Mouse (Mus musculus): ENCODE data around the gene Agpat3. TPM values are rescaled to one million over a fixed set of nuclear protein-coding genes. Genes with fewer than 3 reads are reported as not detected.

Gene Agpat3
- polyA plus RNA-seq, 2 experiments, result 83.0 to 111 TPM

- ATAC-seq (ENCODE audit: low FRiP score, low read depth) (no peak), DNase-seq (ENCODE audit: low spot score) (no peak)
- TF ChIP-seq POLR2A (IDR thresholded peaks at IDR 0.05; ENCODE audit: borderline replicate concordance, extremely low read depth, insufficient read depth, insufficient read length), result no peak
- Histone ChIP-seq H3K27me3 (ENCODE audit: control insufficient read depth, insufficient read depth, low read length) (no peaks in the 10 kb centered on the region), H3K4me1 (ENCODE audit: control insufficient read depth, insufficient read depth, low read length) (peaks cover 15% of the 10 kb centered on the region; the same call in 1 of the 2 replicates), H3K9me3 (ENCODE audit: control insufficient read depth, low read length) (no peaks in the 10 kb centered on the region), H3K4me3 (replicated peaks; ENCODE audit: low read length) (no peak overlapping the region), H3K9ac (ENCODE audit: low read depth, low read length, severe bottlenecking) (no peak overlapping the region), H3K36me3 (ENCODE audit: control insufficient read depth, insufficient read depth, low read length) (no peaks in the 10 kb centered on the region; the same call in 1 of the 2 replicates), H3K27ac (replicated peaks; ENCODE audit: low read depth, low read length) (no peak overlapping the region), H3K4me2 (replicated peaks; ENCODE audit: low read depth, low read length, severe bottlenecking) (no peak overlapping the region)
- WGBS, result 70% methylated on average over 4 of the region's 4 CpGs
Observed at GRCm38 (mm10) chr10:78296980-78297379, 55.3 kb downstream of the Agpat3 start.

- no peak for ATAC-seq (ENCODE audit: low FRiP score, low read depth)
Observed at GRCm38 (mm10) chr10:78296371-78296770, 55.9 kb downstream of the Agpat3 start.

GRCm38 (mm10) chr10:78293576-78293975 lies 58.7 kb downstream of the Agpat3 start:
- no peaks in the 10 kb centered on the region for H3K27me3 ChIP-seq (ENCODE audit: control insufficient read depth, insufficient read depth, low read length)
- no peaks in the 10 kb centered on the region for H3K36me3 ChIP-seq (ENCODE audit: control insufficient read depth, insufficient read depth, low read length)
- H3K4me2 ChIP-seq (replicated peaks; ENCODE audit: low read depth, low read length, severe bottlenecking), result no peak overlapping the region
- H3K27ac ChIP-seq (replicated peaks; ENCODE audit: low read depth, low read length), result no peak overlapping the region
- no peak for TF ChIP-seq POLR2A (IDR thresholded peaks at IDR 0.05; ENCODE audit: borderline replicate concordance, extremely low read depth, insufficient read depth, insufficient read length)
- ATAC-seq (ENCODE audit: low FRiP score, low read depth) (no peak), DNase-seq (ENCODE audit: low spot score) (no peak)
- no peak overlapping the region for H3K9ac ChIP-seq (ENCODE audit: low read depth, low read length, severe bottlenecking)
- peaks cover 23% of the 10 kb centered on the region for H3K4me1 ChIP-seq (ENCODE audit: control insufficient read depth, insufficient read depth, low read length)
- H3K4me3 ChIP-seq (replicated peaks; ENCODE audit: low read length), result no peak overlapping the region
- WGBS, result 63% methylated on average over 1 of the region's 1 CpGs
- H3K9me3 ChIP-seq (ENCODE audit: control insufficient read depth, low read length), result no peaks in the 10 kb centered on the region

More at GRCm38 (mm10) chr10:78296371-78296770, 55.9 kb downstream of the Agpat3 start:
- no peak overlapping the region for H3K27ac ChIP-seq (replicated peaks; ENCODE audit: low read depth, low read length)
- H3K27me3 ChIP-seq (ENCODE audit: control insufficient read depth, insufficient read depth, low read length), result no peaks in the 10 kb centered on the region
- H3K9ac ChIP-seq (ENCODE audit: low read depth, low read length, severe bottlenecking), result no peak overlapping the region
- no peak overlapping the region for H3K4me2 ChIP-seq (replicated peaks; ENCODE audit: low read depth, low read length, severe bottlenecking)
- no peak for TF ChIP-seq POLR2A (IDR thresholded peaks at IDR 0.05; ENCODE audit: borderline replicate concordance, extremely low read depth, insufficient read depth, insufficient read length)
- WGBS, result 79% methylated on average over 5 of the region's 5 CpGs
- no peak for DNase-seq (ENCODE audit: low spot score)
- peaks cover 16% of the 10 kb centered on the region for H3K4me1 ChIP-seq (ENCODE audit: control insufficient read depth, insufficient read depth, low read length)
- no peaks in the 10 kb centered on the region for H3K9me3 ChIP-seq (ENCODE audit: control insufficient read depth, low read length)
- H3K36me3 ChIP-seq (ENCODE audit: control insufficient read depth, insufficient read depth, low read length), result no peaks in the 10 kb centered on the region; the same call in 1 of the 2 replicates
- H3K4me3 ChIP-seq (replicated peaks; ENCODE audit: low read length), result no peak overlapping the region

GRCm38 (mm10) chr10:78292381-78292780 lies 59.9 kb downstream of the Agpat3 start:
- Histone ChIP-seq H3K9me3 (ENCODE audit: control insufficient read depth, low read length) (no peaks in the 10 kb centered on the region), H3K4me3 (replicated peaks; ENCODE audit: low read length) (no peak overlapping the region), H3K9ac (ENCODE audit: low read depth, low read length, severe bottlenecking) (no peak overlapping the region), H3K27me3 (ENCODE audit: control insufficient read depth, insufficient read depth, low read length) (no peaks in the 10 kb centered on the region), H3K4me1 (ENCODE audit: control insufficient read depth, insufficient read depth, low read length) (peaks cover 12% of the 10 kb centered on the region), H3K4me2 (replicated peaks; ENCODE audit: low read depth, low read length, severe bottlenecking) (no peak overlapping the region), H3K27ac (replicated peaks; ENCODE audit: low read depth, low read length) (no peak overlapping the region), H3K36me3 (ENCODE audit: control insufficient read depth, insufficient read depth, low read length) (peaks cover 6% of the 10 kb centered on the region; the same call in 1 of the 2 replicates)
- DNase-seq (ENCODE audit: low spot score) (no peak), ATAC-seq (ENCODE audit: low FRiP score, low read depth) (no peak)
- no peak for TF ChIP-seq POLR2A (IDR thresholded peaks at IDR 0.05; ENCODE audit: borderline replicate concordance, extremely low read depth, insufficient read depth, insufficient read length)
- 91% methylated on average over 5 of the region's 5 CpGs for WGBS

GRCm38 (mm10) chr10:78290730-78291535 lies 61.4 kb downstream of the Agpat3 start:
- H3K27ac ChIP-seq (replicated peaks; ENCODE audit: low read depth, low read length), result no peak overlapping the region
- ATAC-seq (ENCODE audit: low FRiP score, low read depth) (no peak), DNase-seq (ENCODE audit: low spot score) (no peak)
- no peak overlapping the region for H3K4me2 ChIP-seq (replicated peaks; ENCODE audit: low read depth, low read length, severe bottlenecking)
- WGBS, result 15% methylated on average over 8 of the region's 8 CpGs
- H3K4me3 ChIP-seq (replicated peaks; ENCODE audit: low read length), result no peak overlapping the region
- H3K9ac ChIP-seq (ENCODE audit: low read depth, low read length, severe bottlenecking), result no peak overlapping the region
- H3K27me3 ChIP-seq (ENCODE audit: control insufficient read depth, insufficient read depth, low read length), result no peaks in the 10 kb centered on the region
- H3K36me3 ChIP-seq (ENCODE audit: control insufficient read depth, insufficient read depth, low read length), result peaks cover 19% of the 10 kb centered on the region
- no peaks in the 10 kb centered on the region for H3K9me3 ChIP-seq (ENCODE audit: control insufficient read depth, low read length)
- peaks cover 12% of the 10 kb centered on the region for H3K4me1 ChIP-seq (ENCODE audit: control insufficient read depth, insufficient read depth, low read length)
- no peak for TF ChIP-seq POLR2A (IDR thresholded peaks at IDR 0.05; ENCODE audit: borderline replicate concordance, extremely low read depth, insufficient read depth, insufficient read length)

All from limb, embryonic 14.5 days (tissue).